Mouse (Mus musculus) effector memory CD4-positive, alpha-beta T cell, adult 5 months (primary cell): Measurements from ENCODE around the gene Uba6. TPM values are rescaled to one million over a fixed set of nuclear protein-coding genes. Genes with fewer than 3 reads are reported as not detected.

Experiments
- polyA plus RNA-seq: library from polyadenylated mRNA; unstranded; fragments of 100-300 nt; shearing (Covaris generic); gene quantifications from one replicate; pipeline ENCODE4 v1.2.1, GENCODE M21; 2017

The Uba6 gene
- polyA plus RNA-seq, result 26.4 TPM

GRCm38 (mm10) chr5:86172449-86173161 lies at the start of gene Uba6:
Gene Uba6, minus strand, starts transcription at chr5:86172803.

GRCm38 (mm10) chr5:86197801-86198200 lies 25.2 kb upstream of the Uba6 start, which contains the start of gene Gnrhr:
Gene Gnrhr, minus strand, starts transcription at chr5:86197901.

GRCm38 (mm10) chr5:86071538-86071937 lies 101.1 kb downstream of the Uba6 start, which contains the start of gene Stap1:
Gene Stap1, plus strand, starts transcription at chr5:86071746.

GRCm38 (mm10) chr5:86065101-86065875 lies 107.3 kb downstream of the Uba6 start, which contains the start of gene Cenpc1:
Gene Cenpc1, minus strand, starts transcription at chr5:86065583.

Other genes starting within 250 kb of the Uba6 start
- gene Cenpc1, start 107.2 kb downstream of the Uba6 start, polyA plus RNA-seq, result 18.6 TPM
- 72.9 TPM for gene Stap1, start 101.1 kb downstream of the Uba6 start, polyA plus RNA-seq
- not detected for gene Gnrhr, start 25.1 kb upstream of the Uba6 start, polyA plus RNA-seq
- gene Tmprss11c, start 116.5 kb upstream of the Uba6 start, polyA plus RNA-seq, result not detected
- gene Tmprss11d, start 200.6 kb upstream of the Uba6 start, polyA plus RNA-seq, result 0.39 TPM